Mouse (Mus musculus) urinary bladder, adult 2 months (tissue): Measurements from ENCODE around the gene Akap13. TPM values are rescaled to one million over a fixed set of nuclear protein-coding genes. Genes with fewer than 3 reads are reported as not detected.
"Not testable (repeated sequence)": the region's sequence is repeated elsewhere in the genome, so short reads cannot be mapped to it uniquely, and the experiment has no call there.

Experiments
- DNase-seq: peaks from one replicate; pipeline ENCODE4 v3.0.0; 2022; ENCODE audit warnings: low spot score
- polyA plus RNA-seq: library from polyadenylated mRNA; depleted of rRNA; stranded (reverse); fragments of >200 nt; gene quantifications from 2 replicates; pipeline ENCODE4 v1.2.3, GENCODE M21; 2012

Akap13 gene
- polyA plus RNA-seq, 1 experiment = 27.1 TPM

DNA sequence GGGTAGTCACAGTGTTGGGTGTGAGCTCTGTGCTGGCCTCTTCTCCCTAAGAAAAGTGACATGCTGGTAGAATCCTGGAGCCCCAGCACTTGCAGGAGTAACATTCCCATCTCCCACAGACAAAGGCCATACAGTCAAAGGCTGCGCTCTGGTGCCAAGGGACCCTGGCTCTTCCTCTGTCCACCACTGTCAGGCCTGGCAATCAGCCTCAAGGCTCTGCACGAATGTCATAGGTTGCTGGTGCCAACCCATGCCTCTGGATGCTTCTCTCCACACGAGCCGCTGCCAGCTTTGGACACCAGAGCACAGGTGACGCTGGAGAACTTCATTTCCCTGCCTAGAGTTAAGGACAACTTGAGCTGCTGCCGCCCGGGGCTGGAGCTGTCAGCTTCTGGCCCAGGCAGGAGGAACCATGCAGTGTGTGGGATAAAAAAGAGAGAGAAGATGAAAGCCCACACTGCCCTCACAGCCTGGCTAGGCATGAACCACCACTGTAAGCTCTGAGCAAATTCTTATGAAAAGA is 304.7 kb downstream of the Akap13 start:
- no peak for DNase-seq

DNA sequence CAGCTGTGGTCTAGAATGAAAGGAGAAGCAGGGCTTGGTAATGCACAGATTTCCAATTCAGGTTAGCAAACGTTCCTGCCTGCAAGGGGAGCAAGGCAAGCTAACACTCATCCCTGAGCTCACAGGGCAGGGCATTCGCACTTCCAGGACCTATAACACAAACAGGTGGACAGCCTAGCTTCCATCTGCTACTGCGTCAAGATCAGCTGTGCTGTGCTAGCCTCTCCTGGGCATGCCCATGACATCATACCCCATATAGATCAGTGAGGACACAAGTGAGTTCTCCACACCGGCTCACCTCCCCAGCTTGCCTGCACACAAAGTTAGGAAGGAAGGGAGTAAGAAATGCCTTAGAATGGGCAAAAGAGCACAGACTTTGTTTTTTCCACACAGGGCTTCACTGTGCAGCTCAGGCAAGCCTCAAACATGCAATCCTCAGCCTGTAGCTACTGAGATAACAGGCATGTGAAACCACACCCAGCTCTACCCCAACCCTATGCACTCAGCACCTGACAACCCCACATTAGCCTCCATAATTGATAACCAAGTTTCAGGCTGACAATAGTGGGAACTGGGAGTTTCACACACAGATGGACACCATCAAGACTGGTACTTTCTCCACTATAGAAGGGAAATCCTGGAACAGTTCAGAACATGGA is 305.5 kb downstream of the Akap13 start:
- not testable (repeated sequence) for DNase-seq

DNA sequence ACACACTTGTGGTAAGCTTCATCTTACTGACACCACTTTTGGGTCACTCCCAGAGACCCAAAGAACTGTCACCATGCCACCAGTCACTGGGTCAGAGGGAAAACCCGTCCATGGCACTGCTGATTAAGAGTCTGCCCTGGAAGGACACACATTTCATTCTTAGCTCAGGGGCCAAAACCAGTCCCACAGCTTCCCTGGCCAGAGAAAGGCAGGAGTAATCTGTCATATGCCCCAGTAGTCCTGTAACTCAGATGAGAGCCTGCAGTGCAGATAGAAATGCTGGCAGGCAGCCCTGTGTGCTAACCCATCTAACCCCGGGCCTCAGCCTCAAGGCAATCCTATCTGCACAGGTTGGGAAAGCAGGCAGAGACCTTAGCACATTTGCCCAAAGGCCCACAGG is 306.9 kb downstream of the Akap13 start:
- DNase-seq = not testable (repeated sequence)

DNA sequence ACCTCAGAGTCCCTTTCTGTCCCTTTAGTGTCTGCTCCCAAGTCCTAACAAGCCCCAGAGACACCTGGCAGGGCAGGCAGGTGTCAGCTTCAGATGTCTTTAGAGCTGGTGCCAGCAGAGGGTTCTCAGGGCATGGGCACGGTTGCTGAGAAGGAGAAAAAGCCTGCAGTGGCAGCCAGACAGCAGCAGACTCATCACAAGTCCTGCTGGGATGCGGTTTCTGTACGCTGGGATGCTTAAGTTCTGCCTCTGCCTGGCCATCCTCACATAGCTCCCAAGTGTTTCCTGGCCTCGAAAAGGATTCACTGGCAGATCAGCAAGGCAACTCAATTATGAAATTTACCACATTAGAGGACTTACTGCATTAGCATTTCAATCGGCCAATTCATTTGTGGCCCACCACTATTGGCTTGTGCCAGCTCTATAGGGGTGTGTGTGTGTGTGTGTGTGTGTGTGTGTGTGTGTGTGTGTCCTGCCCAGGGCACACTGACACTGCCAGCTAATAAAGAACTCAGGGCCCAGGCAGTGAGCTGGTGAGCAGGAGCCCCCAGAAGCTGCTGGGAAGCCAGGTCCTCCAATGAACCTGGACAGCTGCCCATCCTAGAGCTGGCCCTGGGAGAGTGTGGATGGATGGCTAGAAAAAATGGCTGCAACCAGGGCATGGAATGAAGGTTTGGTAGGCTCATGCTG is 311.9 kb downstream of the Akap13 start:
- not testable (repeated sequence) for DNase-seq

DNA sequence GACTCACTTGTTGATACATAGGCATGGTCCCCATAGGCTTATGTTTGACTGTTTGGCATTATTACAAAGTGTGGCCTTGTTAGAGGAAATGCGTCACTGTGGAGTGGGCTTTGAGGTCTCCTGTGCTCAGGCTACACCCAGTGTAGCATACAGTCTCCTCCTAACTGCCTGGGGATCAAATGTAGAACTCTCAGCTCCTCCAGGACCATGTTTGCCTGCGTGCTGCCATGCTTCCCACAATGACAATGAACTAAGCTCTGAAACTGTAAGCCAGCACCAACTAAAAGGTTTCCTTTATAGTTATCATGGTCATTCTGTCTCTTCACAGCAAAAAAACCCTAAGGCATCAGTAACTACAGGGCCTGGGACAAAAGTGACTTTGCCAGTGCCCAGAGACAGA is 312.8 kb downstream of the Akap13 start:
- DNase-seq = no peak

- DNase-seq = no peak
These were observed 314.6 kb downstream of the Akap13 start for GRCm38 (mm10) chr7:75769909-75770308.

- not testable (repeated sequence) for DNase-seq
These were observed 319.1 kb downstream of the Akap13 start for GRCm38 (mm10) chr7:75774095-75775078.

DNA sequence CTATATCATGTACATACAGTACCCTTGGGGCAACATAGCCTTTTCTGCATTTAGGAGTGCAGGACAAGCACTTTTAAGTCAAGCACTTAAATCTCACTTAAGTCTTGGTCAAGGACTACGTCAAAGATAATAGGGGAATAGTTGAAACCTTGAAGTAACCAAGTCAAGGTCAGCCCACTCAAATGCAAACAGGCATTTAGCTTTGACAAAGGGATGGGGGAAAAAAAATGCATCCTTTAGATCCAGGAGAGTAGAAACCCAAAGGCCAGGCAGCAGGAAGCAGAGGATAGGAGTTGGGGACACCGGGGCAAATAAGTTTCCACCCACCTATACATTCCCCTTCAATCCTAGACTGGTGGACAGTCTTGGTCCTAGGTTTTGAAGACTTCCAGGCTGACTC is 322.7 kb downstream of the Akap13 start:
- no peak for DNase-seq

- DNase-seq = no peak
These were observed 325.5 kb downstream of the Akap13 start for GRCm38 (mm10) chr7:75780812-75781211.

GRCm38 (mm10) chr7:75781298-75781947 is 326.1 kb downstream of the Akap13 start:
- DNase-seq = no peak

GRCm38 (mm10) chr7:75781948-75782722 is 326.8 kb downstream of the Akap13 start:
- peak; percentile 69 for DNase-seq

DNA sequence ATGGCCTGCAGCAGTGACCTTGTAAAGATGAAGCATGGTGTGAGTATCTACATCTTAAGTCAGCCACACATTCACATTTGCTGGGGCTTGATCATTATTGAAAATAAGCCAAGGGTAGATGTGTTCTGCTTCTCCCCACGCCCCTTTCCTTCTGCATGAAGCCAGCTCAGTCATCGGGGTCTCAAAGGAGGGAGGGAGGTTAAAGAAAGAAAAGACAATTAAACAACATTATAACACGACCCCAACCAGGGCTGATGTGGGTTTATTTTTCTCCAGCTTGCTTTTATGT is 327.3 kb downstream of the Akap13 start:
- DNase-seq = no peak

GRCm38 (mm10) chr7:75785388-75786328 is 330.3 kb downstream of the Akap13 start:
- no peak for DNase-seq

- DNase-seq = no peak
These were observed 331.5 kb downstream of the Akap13 start for GRCm38 (mm10) chr7:75786812-75787211.

DNA sequence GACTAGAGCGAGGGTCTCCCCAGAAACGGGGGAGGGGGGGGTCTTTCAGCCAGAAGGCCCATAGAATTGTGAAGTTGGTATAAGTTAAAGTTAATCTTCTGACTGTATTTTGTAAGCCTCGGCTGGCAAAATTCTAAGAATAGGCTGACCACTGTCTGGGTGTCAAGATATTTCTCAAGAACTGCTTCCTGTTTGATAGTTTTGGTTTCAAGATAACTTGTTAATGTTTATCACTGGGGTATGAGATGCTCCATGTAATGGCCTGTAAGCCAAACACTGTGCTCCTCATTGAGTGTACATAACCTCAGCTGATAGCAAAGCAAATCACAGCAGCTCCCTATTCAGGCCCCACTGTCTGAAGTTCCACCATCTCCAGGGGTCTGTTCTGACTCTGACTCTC is 332.0 kb downstream of the Akap13 start:
- no peak for DNase-seq

DNA sequence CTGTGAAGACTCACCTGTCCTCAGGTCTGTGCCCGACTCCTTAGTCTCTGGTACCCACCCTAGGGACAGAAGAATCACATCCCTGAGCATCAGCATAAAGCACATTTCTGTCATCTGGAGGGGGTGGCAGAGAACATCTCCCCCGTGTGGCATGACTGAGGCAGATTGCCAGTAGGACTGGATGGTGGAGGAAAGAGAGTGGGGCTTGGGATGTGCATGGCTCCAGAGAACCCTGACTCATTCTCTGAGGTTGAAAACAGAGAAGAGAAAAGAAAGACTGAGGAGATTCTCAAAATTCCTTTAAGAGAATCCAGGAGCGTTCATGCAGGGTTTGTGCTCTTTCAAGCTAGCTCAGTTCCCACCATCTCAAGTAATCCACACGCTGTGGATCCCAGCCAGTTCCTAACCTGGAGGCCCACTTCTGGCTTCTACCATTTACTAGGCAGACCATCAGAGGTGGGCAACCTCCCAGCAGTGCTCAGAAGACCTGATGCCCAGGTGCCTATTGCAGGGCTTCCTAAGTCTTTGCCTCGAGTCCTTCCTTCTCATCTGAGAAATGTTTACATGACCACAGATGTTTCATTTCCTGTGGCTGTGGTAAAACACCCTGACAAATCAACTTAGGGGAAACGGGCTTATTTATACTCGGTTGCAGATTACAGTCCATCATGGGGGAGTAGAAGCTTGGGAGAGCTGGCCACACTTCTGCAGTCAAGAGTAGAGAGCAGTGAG is 332.9 kb downstream of the Akap13 start:
- DNase-seq = not testable (repeated sequence)

DNA sequence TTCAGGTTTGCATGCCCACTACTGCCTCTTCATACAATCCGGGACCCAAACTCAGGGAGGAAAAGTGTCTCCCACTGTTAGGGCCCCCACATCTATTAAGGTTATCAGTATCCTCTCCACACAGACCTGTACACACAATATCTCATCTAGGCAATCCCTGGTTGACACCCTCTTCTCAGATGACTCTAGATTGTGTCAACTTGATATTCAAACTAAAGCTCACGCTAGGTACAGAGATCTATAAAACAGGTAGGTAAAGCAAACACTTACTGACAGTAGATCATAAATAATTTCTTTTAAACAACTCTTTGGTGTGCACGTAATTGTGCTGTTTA is 333.4 kb downstream of the Akap13 start:
- not testable (repeated sequence) for DNase-seq

GRCm38 (mm10) chr7:75789746-75790145 is 334.4 kb downstream of the Akap13 start:
- DNase-seq = no peak
